Mouse (Mus musculus): ENCODE data around the gene Spsb4.

The Spsb4 gene

GRCm38 (mm10) chr9:96904360-96905355, 114.0 kb downstream of the Spsb4 start:
- no peak for DNase-seq (ENCODE audit: low read depth, low spot score)

GRCm38 (mm10) chr9:96899717-96900116, 118.9 kb downstream of the Spsb4 start:
- no peak for DNase-seq (ENCODE audit: low read depth, low spot score)

- no peak for DNase-seq (ENCODE audit: low read depth, low spot score)
Measured at GRCm38 (mm10) chr9:96899004-96899403, 119.6 kb downstream of the Spsb4 start.

- DNase-seq (ENCODE audit: low read depth, low spot score): no peak
Measured at GRCm38 (mm10) chr9:96896690-96897089, 122.0 kb downstream of the Spsb4 start.

GRCm38 (mm10) chr9:96893582-96893981, 125.1 kb downstream of the Spsb4 start:
- DNase-seq (ENCODE audit: low read depth, low spot score): no peak

Measured in telencephalon, adult 2 months (tissue).